Mouse (Mus musculus) forebrain, embryonic 10.5 days (tissue): ENCODE measurements at regions not wholly inside any gene's neighbourhood (a gene's known extent, or its start where the extent isn't known, plus 50 kb on each side); places are given as distances from the start of the nearest gene placed in this dataset.
"Not testable (repeated sequence)": the region's sequence is repeated elsewhere in the genome, so short reads cannot be mapped to it uniquely, and the experiment has no call there.

Experiments
- DNase-seq: peaks from one replicate; pipeline ENCODE4 v3.0.0-alpha.2; 2017; ENCODE audit warnings: low spot score; ENCODE audit errors: extremely low spot score
- H3K27ac ChIP-seq: fragments of 300-500 bp; sonication (generic); 2 replicates; pipeline ENCODE4 v1.5.1; 2016; ENCODE audit warnings: mild to moderate bottlenecking
- H3K27me3 ChIP-seq: fragments of 300-500 bp; sonication (generic); 2 replicates; pipeline ENCODE4 v1.6.1; 2016; ENCODE audit warnings: mild to moderate bottlenecking; ENCODE audit not compliant: poor library complexity, severe bottlenecking
- H3K36me3 ChIP-seq: fragments of 300-500 bp; sonication (generic); replicated peaks from 2 replicates; pipeline ENCODE4 v1.6.1; 2016; ENCODE audit warnings: mild to moderate bottlenecking, moderate library complexity
- H3K4me1 ChIP-seq: fragments of 300-500 bp; sonication (generic); 2 replicates; pipeline ENCODE4 v1.6.1; 2016
- H3K4me3 ChIP-seq: fragments of 300-500 bp; sonication (generic); 2 replicates; pipeline ENCODE4 v1.5.1; 2016; ENCODE audit warnings: mild to moderate bottlenecking, moderate library complexity
- H3K9me3 ChIP-seq: fragments of 300-500 bp; sonication (generic); 2 replicates; pipeline ENCODE4 v1.6.1; 2016; ENCODE audit warnings: mild to moderate bottlenecking, moderate library complexity
- WGBS: fragments of 180-500 bp; shearing (Covaris S2); methylation state at CpG from one replicate; pipeline ENCODE4 v1.1.7; 2016; 5-methylcytosine and 5-hydroxymethylcytosine counted together

DNA sequence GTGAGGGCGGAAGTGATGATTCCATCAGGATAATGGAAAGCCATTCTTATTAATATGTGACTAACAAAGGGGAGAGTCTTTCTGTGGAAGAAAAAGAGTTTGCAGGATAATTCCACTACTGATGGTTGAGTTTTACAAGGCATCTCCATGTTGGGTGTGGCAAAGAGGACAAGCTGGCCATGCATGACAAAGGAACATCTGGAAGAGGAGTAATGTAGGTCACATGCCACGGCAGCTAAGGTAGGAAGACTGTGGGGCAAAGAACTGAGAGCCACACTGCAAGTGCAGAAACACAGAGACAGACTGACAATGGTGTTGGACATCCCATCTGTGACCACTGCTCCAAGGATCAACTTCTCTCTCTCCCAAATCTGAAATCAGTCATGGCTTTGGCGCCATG lies 196.4 kb upstream of the Gdi2 start:
- no peak overlapping the region for H3K27ac ChIP-seq
- H3K36me3 ChIP-seq = no peaks in the 10 kb centered on the region
- peaks cover 80% of the 10 kb centered on the region for H3K9me3 ChIP-seq
- 85% methylated on average over 3 of the region's 3 CpGs for WGBS
- no peaks in the 10 kb centered on the region for H3K27me3 ChIP-seq
- DNase-seq = no peak
- no peaks in the 10 kb centered on the region for H3K4me1 ChIP-seq
- H3K4me3 ChIP-seq = no peak overlapping the region

- Histone ChIP-seq H3K27ac (no peak overlapping the region), H3K27me3 (no peaks in the 10 kb centered on the region), H3K36me3 (no peaks in the 10 kb centered on the region), H3K4me3 (no peak overlapping the region), H3K4me1 (no peaks in the 10 kb centered on the region), H3K9me3 (peaks cover 73% of the 10 kb centered on the region)
- WGBS = 87% methylated on average over 5 of the region's 5 CpGs
- DNase-seq = no peak
These were observed 194.3 kb upstream of the Gdi2 start for GRCm38 (mm10) chr13:3343611-3344010.

GRCm38 (mm10) chr13:3354912-3355311 lies 183.0 kb upstream of the Gdi2 start:
- not testable (repeated sequence) for H3K27ac ChIP-seq, H3K36me3 ChIP-seq, DNase-seq, H3K4me3 ChIP-seq
- Histone ChIP-seq H3K27me3 (peaks cover 27% of the 10 kb centered on the region), H3K9me3 (peaks cover 14% of the 10 kb centered on the region), H3K4me1 (peaks cover 20% of the 10 kb centered on the region)

DNA sequence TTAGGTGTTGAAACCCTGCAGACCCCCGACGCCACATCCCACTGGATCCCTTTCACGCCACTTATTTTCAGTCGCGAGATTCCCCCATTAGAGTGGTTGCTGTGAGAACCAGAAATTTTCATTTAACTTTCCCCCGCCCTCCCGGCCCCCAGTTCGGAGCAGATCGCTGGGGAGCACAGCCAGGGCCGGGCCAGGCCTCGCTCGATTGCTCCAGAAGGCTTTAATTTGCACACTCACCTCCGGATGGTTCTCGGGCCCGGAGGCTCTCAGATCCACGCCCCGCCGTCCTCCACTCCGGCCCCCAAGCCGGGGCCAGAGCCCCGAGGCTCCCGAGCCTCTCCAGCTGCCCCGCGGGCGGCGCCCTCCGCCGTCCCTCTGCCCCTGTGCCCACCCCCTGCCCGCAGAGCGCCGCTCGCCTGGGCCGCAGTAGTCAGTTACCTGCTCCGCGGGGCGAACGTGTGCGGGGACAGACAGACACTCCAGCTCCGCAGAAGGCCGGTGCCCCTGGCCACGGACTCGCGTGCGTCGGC lies 179.7 kb upstream of the Gdi2 start:
- Histone ChIP-seq H3K4me3 (peak overlapping the region; percentile 55), H3K36me3 (no peaks in the 10 kb centered on the region), H3K27me3 (peaks cover 50% of the 10 kb centered on the region), H3K4me1 (peaks cover 34% of the 10 kb centered on the region), H3K27ac (no peak overlapping the region), H3K9me3 (peaks cover 6% of the 10 kb centered on the region; the same call in 1 of the 2 replicates)
- 2% methylated on average over 44 of the region's 45 CpGs for WGBS
- DNase-seq = peak; percentile 14

- Histone ChIP-seq H3K36me3 (no peaks in the 10 kb centered on the region), H3K4me1 (peaks cover 34% of the 10 kb centered on the region), H3K27ac (no peak overlapping the region), H3K9me3 (no peaks in the 10 kb centered on the region; the same call in 1 of the 2 replicates), H3K27me3 (peaks cover 50% of the 10 kb centered on the region), H3K4me3 (peak overlapping the region; percentile 55)
- peak; percentile 35 for DNase-seq
- WGBS = 1% methylated on average over 41 of the region's 41 CpGs
These were observed 178.7 kb upstream of the Gdi2 start for GRCm38 (mm10) chr13:3358996-3359750.

DNA sequence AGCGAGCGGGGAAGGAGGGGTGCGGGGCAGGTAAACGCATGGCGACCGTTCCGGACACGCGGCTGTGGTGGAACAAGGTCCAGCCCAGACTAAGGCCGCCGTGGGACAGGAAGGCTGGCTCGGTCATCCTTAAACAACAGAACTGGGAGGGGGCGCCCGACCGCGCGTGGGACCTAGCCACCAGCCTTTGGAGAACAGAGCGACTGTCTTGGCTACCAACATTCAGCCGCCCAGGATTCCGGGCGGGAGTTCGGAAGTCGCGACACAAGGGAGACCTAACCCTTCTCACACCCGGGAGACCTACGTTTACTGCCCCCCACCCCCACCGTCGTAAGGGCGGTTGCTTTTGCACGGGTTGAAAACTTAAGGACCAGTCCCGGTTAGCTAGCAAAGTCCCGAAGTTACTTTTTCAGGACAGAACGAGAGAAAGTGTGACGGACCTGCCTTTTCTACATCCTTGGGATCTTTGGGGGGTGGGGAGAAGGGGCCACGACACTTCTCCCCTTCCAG lies 178.1 kb upstream of the Gdi2 start:
- not testable (repeated sequence) for H3K27ac ChIP-seq, H3K9me3 ChIP-seq, H3K36me3 ChIP-seq
- H3K27me3 ChIP-seq = peaks cover 50% of the 10 kb centered on the region
- DNase-seq = peak; percentile 14
- H3K4me1 ChIP-seq = peaks cover 34% of the 10 kb centered on the region
- H3K4me3 ChIP-seq = peak overlapping the region; percentile 55
- 2% methylated on average over 35 of the region's 35 CpGs for WGBS

GRCm38 (mm10) chr13:3360503-3361490 lies 177.1 kb upstream of the Gdi2 start:
- WGBS = 2% methylated on average over 82 of the region's 82 CpGs
- H3K9me3 ChIP-seq = no peaks in the 10 kb centered on the region; the same call in 1 of the 2 replicates
- H3K4me1 ChIP-seq = peaks cover 34% of the 10 kb centered on the region
- peak overlapping the region; percentile 55 for H3K4me3 ChIP-seq
- no peaks in the 10 kb centered on the region for H3K36me3 ChIP-seq
- peak; percentile 50 for DNase-seq
- peaks cover 50% of the 10 kb centered on the region for H3K27me3 ChIP-seq
- no peak overlapping the region for H3K27ac ChIP-seq

GRCm38 (mm10) chr13:3372701-3373100 lies 165.2 kb upstream of the Gdi2 start:
- Histone ChIP-seq H3K9me3 (peaks cover 7% of the 10 kb centered on the region; the same call in 1 of the 2 replicates), H3K4me1 (no peaks in the 10 kb centered on the region), H3K36me3 (no peaks in the 10 kb centered on the region), H3K27ac (no peak overlapping the region), H3K4me3 (no peak overlapping the region), H3K27me3 (no peaks in the 10 kb centered on the region)
- peak; percentile 19 for DNase-seq
- WGBS = 65% methylated on average over 6 of the region's 6 CpGs

DNA sequence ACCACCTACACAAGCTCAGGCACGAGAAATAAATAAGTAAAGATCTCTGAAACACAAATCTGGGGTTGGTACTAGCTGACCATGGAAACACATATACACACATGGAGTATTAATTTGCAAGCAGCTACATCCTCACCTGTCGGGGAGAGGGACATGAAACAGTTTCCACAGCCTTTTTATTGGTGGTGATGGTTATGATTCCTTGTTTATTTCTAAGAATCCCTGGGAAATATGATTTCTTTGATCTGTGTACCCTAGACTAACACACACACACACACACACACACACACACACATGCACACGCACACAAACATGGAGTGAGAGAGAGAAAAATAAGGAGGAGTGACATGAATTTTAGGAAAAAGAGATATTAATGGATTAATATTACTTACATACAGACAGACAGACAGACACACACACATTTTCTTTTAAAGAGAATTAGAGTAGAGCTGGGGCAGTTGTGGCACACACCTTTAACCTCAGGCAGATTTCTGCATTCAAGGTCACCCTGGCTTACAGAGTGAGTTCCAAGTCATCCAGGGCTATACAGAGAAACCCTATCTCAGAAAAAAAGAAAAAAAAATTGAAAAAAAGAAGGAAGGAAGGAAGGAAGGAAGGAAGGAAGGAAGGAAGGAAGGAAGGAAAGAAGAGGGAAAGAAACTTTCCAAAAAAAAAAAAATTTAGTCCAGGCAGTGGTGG lies 164.2 kb upstream of the Gdi2 start:
- H3K4me1 ChIP-seq, H3K4me3 ChIP-seq, H3K36me3 ChIP-seq, H3K27ac ChIP-seq, H3K27me3 ChIP-seq: not testable (repeated sequence)
- H3K9me3 ChIP-seq = peaks cover 11% of the 10 kb centered on the region; the same call in 1 of the 2 replicates
- 42% methylated on average over 3 of the region's 3 CpGs for WGBS
- DNase-seq = peak; percentile 18

- Histone ChIP-seq H3K27me3 (no peaks in the 10 kb centered on the region), H3K9me3 (peaks cover 21% of the 10 kb centered on the region; the same call in 1 of the 2 replicates), H3K36me3 (no peaks in the 10 kb centered on the region), H3K4me3 (no peak overlapping the region), H3K27ac (no peak overlapping the region), H3K4me1 (no peaks in the 10 kb centered on the region)
- 95% methylated on average over 7 of the region's 7 CpGs for WGBS
- no peak for DNase-seq
These were observed 163.1 kb upstream of the Gdi2 start for GRCm38 (mm10) chr13:3374796-3375195.

DNA sequence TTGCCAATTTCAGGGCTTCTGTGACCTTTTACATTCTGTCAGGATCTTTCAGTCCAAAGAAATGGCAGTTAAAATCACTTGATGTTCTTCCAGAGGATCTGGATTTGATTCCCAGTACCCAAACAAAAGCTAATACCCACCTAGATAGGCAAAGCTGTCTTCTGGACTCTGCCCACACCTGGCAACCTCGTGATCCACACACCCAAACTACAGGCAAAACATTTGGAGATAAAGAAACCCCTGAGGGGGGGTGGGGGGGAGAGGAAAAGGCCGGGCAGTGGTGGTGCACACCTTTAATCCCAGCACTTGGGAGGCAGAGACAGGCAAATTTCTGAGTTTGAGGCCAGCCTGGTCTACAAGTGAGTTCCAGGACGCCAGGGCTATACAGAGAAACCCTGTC lies 160.1 kb upstream of the Gdi2 start:
- not testable (repeated sequence) for DNase-seq, H3K36me3 ChIP-seq, H3K27me3 ChIP-seq, H3K27ac ChIP-seq, H3K4me3 ChIP-seq, H3K4me1 ChIP-seq
- peaks cover 32% of the 10 kb centered on the region for H3K9me3 ChIP-seq
- WGBS = 66% methylated on average over 3 of the region's 3 CpGs

DNA sequence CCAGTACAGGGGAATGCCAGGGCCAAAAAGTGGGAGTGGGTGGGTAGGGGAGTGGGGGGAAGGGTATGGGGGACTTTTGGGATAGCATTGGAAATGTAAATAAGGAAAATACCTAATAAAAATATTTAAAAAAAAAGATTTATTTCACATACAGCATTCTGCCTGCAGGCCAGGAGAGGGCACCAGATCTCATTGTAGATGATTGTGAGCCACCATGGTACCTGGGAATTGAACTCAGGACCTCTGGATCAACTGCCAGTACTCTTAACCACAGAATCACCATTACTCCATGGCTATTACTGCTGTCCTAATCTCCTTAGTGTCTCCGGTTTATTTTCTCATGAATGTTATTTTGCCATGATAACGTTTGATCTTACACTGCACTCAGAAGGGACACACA lies 132.1 kb upstream of the Gdi2 start:
- H3K27ac ChIP-seq, H3K4me1 ChIP-seq, H3K27me3 ChIP-seq, DNase-seq, H3K36me3 ChIP-seq, H3K4me3 ChIP-seq: not testable (repeated sequence)
- H3K9me3 ChIP-seq = peaks cover 13% of the 10 kb centered on the region
- 78% methylated on average over 2 of the region's 2 CpGs for WGBS
